Mouse (Mus musculus): ENCODE results near the gene Mast4. TPM values are rescaled to one million over a fixed set of nuclear protein-coding genes. Genes with fewer than 3 reads are reported as not detected.

Gene Mast4
- total RNA-seq, 1 experiment from 2014 or later: 60.8 TPM

DNA sequence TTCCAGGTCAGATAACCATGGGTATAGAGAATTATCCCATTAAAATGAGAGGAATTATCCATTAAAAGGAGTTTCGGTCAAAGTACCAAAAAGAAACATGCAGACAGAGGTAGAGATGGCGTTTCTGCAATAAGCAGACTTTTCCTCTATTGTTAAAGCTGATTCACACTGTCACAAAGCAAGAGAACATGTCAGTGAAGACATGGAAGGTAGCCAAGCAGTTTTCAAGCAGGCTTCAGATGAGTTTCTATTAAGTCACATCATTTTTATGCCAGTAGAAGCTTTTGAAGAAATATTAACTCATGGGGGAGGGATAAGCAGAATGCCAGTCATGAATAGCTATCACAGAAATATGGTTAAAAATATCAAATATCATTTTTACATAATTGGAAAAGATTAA, 420.4 kb downstream of the Mast4 start:
- no peak for DNase-seq

DNA sequence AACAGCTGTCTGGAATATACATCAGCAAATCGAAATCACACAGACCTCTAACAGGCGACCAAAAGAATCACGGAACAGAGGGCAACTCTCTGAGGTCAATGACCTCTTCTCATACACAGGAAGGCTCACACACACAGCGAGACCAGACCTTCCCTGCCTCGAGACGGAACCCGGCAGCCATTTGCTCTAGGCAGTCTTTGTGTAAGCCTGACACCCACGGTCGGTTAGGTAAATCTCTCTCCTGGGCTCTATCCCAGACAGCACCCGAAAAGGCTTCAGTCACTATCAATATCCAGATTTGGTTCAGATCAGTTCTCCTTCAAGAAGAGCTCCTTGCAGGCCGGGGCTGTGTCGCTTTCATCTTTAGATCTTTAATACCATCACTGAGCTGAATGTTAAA, 421.4 kb downstream of the Mast4 start:
- no peak for DNase-seq

DNA sequence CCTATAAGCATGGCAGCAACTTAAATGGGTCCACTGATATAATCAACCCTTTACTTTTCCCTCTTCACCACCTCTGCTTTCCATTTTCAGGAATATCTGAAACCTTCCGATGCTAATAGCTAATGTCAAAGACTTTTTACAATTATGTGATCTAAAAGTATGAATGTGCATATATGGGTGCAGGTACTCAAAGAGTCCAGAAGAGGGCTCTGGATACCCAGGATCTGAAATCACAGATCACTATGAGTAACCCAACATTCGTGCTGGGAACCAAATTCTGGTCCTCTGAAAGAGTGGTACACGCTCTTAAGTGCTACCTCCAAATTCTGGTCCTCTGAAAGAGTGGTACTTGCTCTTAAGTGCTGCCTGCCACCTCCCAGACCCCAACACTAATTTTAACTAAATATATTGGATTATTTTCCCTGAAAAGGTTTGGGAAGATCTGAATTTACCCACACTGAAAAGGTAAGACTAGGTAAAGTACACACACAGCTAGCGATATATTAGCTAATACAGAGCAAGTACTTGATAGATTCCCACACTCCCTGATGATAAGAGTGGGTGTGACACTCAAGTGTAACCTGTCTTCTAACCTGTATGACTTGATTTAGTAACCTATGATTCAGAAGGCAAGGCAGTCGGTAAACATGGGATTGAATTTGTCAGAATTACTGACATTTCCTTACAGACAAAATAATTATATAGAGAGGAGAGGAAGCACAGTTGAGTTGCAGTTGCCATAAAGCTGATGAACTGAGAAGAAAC, 424.5 kb downstream of the Mast4 start:
- DNase-seq: no peak

DNA sequence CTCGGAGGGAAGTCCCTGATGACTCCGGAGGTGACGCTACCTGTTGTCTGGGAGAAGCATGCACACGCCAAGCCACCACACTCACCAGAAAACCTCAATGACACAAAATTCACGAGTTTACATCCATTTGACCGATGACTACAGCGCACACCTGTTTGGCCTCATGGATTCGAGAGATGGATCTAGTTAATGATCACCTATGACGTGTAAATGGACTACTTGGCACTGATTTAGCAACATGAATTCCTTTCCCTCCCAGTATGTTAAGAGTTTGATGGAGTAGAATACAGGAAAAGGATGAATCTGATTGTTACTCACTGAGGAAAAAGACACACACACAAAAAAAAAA, 427.7 kb downstream of the Mast4 start:
- no peak for DNase-seq

DNA sequence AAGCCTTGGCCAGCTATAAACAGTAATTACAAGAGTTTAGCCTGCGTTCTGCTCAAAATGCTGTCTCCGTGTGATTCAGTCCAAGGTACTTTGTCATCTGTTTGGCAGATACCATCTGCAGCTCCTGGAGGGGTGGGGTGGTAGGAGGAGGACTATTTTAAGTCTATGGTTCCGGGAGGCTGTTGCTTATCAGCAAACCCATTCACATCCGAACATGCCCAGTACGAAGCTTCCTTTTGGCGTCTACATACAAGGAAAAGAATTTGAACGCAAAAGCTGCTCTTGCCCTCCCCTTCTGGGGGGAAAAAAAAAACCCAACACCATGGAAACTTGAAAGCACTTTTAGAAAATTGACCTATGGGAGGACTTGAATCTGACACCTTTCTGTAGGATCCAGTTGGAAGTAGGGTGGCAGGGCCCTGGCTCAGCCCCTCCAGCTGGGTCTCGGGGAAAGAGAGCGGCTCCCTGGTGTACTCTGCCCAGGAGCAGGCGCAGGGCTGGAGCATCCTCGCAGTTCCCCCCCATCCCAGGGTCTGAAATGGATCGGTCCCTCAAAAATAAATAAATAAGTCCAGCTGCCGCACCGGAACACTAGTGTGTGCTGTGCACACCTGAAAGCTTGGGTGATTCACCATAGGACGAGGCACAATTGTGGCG, 428.2 kb downstream of the Mast4 start:
- DNase-seq: peak; percentile 81

DNA sequence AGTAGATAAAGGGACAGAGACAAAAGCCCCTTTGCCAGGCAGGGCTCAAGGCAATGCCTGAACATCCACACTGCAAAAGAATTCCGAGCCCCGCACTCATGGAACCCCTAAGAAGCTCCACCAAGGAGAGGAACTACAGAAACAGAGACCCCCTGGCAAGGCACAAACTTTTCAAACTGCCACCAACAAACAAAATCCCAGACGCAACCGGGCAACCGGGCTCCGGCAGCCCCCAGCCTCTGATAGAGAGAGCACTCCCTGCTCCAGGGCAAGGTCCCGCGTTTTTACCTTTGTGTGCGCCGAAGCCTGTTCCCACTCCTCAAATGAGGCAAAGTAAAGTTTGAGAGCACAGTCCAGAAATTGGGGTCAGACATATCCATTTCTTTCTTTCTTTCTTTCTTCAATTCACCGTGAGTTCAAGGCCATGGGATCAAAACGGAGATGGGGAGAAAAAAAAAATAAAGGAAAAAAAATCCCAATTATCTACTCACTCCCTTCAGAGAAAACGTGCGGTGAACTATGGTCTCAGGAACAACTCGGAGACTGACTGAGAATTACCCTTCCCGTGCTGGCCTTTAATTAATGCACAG, 428.8 kb downstream of the Mast4 start:
- peak; percentile 19 for DNase-seq

DNA sequence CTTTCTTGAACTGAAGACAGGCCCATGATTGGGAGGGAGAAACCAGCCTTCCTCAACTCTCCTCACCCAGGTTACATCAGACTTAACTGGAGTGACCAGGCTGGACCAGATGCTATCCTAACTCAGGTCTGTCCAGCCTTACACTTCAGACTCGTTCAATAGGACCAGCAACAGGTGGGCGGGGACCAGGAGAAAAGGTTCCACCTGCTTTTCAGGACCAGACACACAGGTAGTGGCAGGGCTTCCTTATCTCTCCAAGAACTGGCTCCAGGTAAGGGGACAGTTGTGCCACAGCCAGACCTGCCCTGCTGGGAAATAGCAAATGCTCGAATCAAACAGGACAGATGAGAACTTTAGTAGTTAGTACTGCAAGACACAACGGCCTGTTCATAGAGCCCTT, 430.6 kb downstream of the Mast4 start:
- DNase-seq: no peak

DNA sequence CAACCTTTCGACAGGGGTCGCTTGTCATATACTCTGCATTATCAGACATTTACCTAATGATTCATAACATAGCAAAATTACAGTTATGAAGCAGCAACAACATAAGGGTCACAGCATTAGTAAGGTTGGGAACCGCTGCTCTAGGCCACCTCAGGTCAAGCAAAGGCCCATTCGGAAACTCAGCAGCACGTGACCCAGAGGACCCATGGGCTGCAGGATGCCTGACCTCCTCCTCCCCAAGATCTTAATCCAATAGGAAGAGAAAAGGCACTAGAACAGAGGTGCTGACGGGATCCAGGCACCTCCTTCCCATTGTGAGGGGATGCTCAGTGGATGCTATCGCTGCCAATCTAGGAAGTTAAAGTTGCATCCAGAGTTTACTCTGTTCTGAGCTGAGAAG, 432.2 kb downstream of the Mast4 start:
- no peak for DNase-seq

DNA sequence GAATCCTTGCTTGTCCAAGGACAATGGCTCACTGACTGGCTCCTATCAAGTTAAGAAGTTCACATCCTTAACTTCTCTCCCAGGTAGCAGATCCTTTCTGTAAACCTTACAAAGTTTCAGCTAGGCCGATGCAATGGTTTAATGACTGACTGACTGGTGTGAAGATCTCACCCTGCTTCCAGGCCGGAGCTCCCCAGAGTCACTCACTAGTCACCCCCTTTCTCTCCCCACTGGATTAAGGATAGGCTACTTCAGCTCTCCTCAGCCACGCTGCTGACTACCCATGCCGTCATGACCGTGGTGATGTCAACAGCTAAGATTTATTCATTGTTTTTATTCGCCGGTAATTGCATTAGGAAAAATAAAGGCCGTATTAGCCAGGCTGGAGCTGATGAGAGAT, 433.8 kb downstream of the Mast4 start:
- DNase-seq: peak; percentile 31

DNA sequence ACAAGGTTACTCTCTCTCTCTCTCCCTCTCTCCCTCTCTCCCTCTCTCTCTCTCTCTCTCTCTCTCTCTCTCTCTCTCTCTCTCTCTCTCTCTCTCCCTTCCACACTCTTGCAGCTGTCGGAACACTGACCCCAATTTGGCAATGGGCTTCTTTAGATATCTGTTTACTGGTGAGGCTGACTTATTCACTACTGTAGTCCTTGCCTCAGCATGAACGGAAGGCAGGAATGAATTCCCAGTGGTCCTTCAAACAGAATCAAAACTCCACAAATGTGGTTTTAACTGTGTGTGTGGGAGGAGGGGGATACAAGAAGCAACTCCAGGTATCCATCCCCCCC, 434.2 kb downstream of the Mast4 start:
- no peak for DNase-seq

DNA sequence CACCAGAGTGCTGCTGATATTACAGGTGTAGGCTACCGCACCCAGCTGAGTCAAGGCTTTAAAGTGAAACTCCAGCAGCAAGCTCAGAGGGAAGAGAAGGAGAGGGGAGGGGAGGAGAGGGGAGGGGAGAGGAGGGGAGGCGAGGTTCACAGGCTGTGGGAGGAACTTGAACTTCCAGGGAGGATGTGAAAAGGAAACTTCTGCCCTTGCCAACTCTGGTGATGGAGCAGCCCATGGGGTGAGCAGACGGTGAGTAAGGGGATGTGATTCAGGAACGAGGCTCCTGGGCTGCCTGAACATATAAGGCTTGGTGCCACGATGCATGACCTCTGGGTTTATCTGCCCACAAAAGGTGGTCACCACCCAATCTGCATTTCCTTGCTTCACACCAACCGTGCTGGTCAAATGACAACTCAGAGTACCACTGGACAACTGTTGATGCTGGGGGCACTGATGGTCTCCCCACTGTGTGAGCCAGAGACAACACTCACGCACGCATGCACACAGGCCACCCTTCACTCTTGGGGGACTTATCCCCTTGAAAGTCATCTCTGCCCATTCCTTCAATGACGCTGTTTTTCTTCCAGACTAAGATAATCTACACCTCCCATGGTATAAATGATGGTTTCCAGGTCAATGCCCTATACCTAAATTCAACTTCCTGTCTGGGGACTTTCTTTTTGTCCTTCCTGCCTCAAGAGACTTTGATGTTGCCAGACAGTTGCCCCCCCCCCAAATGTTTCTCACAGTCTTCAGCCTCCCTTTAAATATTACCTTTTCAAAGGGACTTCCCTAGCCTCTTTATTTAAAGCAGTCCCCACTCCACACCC, 434.8 kb downstream of the Mast4 start:
- DNase-seq: peak; percentile 36

DNA sequence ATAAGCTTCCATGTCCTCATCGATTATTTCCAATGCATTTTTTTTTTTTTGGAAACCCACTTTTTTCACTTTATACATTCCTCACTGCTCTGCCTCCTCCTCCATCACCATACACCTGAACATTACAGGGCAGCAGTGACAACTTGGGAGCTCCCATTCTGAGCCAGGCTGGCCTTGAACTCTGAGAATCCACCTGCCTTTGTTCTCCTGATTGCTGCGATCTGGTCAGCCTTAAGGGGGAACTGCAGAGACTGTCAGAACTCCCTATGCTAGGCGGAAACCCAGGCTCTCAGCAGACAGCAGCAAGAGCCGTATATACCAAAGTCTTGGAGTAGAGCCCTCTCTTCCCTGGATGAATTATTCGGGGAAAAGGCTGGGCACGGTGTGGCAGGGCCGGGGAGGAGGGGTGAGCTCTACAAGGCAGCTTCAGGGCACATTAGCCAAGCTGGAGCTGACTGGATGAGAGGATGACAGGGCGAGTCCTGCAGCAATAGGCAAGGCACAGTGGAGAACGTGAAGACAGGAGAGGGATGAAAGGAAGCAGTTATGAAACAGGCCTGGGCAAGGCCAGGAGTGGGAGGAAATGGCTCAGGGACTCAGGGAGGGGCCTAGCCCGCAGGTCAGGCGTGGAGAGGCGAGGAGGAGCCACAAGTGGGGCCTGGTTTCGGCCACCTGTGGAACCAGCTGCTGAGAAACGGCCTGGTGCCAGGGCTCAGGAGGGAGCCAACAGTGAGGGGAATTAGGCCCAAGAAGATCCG, 435.7 kb downstream of the Mast4 start:
- DNase-seq: peak; percentile 85

DNA sequence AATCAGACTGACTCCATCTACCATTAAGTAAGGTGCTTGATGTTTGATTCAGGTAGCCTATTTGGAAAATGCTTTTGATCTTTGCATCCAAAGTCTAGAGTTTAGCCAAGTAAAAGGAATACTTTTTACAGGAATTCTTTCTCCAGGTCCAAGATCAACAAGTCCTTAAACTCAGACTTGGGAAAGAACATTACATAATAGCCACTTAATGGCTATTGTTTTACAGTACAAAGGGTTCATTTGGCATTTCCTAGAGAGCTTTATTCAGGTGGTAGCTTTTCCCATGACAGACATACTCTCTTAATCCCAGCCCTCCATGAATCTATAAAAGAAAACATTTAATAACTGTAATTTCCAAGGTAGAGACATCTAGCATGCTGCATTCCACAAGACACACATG, 438.0 kb downstream of the Mast4 start:
- DNase-seq: no peak

DNA sequence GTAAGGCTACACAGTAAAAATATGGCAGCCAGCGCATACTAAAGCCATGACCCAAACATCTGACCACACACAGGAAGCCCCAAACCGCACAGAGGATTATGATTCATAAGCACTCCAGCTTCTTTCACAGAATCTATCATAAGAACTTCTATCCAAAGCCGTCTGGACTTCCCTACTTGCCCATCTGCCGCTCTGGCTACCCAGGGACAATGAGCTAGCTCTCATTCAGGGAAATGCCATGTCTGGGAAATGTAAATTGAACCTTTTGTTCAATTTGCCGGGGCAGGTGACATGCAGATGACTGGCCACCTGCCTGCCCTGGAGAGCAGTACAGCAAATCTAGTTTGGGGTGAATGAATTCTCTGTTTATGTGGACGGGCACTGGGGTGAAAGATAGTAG, 438.4 kb downstream of the Mast4 start:
- no peak for DNase-seq

DNA sequence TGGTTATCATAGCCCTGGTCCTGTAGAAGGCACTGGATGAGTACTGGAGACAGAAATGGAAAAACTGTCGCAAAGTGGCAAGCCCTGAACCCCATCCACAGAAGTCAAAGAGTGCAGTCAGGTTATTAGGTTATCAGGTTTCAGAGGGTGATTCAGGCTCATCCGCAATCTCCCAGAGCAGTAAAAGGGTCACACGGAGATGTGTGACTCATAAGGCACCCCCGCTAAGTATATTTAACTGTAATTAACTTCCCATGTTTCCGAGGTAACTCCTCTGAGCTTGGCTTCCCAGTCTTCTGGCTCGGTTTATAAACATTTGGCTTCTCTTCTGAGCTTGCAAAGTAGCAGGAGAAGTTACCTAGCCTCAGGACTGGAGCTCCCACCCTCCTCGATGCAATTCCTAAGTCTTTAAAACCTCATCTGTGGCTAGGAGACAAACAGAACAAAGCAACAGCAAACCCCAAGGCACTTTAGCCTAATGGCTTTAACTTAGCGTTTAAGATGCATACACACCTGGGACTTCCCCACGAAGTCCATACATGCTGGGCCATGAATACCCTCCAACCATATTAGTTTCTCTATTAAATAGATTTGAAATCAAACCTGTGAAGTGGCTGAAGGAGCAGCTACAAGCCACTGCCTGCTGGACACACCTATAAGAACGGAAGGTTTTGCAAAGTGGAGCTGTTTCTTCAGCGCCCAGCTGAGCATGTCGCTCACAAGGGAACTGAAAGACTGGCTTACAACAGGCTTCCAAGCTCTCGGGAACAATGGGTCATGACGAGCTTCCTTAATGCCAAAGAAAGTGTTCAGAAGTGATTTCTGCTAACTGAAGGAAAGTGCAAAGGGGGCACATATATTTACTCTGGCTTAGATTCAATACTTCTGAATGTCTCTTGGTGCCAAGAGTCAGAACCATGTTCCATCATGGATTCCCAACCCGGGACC, 439.7 kb downstream of the Mast4 start:
- peak; percentile 24 for DNase-seq

DNA sequence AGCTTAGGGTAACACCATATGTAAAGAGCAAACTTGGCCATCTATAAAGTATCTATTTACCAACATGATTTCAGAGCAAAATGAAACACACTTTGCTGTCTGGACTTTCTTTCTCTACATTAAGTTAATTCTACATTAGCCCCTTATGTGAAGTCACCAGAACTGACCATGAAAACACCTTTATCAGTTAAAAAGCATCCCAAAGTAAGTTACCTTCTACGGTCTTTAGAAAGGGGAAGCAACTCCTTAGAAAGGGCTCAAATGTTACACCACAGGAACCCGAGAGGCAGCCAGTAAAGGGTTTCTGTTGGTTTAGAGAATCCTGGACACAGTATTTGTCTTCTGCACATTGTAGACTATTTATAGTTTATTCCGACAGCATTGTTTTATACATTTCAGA, 441.5 kb downstream of the Mast4 start:
- DNase-seq: no peak

DNA sequence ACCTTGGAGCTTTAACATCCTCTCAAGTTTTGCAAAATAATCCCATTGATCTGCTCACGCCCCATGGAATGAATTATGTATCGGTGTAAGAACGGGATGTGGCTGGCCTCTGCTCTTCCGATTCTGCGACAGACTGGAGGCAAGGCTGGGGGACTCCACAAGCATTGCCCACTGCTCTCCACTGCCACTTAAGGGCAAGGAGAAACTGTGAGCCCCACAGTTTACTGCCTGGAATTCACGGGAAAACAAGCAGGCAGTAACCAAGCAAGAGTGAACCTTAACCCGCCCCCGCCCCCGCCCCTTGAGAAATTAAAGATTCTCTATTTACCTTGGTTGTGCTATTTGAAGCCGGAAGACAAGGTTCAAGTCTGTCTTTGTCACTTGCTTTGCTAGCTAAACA, 444.3 kb downstream of the Mast4 start:
- no peak for DNase-seq

DNA sequence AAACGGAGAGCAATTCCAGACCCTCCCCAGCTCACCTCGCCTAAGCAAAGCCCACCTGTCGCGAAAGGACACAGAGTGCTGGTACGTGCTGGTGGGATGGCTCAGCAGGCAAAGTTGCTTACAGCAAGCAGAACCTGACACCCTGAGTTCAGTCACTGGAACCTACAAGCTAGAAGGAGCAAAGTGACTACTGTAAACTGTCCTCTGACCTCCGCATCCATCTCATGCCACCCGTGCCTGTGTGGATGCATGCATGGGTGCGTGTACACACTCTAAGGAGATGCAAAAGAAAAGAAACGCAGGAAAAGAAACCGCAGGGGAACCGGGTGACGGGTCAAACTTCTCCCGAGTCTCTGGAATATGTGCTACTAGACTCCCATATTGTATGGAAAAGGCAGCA, 444.8 kb downstream of the Mast4 start:
- no peak for DNase-seq

DNA sequence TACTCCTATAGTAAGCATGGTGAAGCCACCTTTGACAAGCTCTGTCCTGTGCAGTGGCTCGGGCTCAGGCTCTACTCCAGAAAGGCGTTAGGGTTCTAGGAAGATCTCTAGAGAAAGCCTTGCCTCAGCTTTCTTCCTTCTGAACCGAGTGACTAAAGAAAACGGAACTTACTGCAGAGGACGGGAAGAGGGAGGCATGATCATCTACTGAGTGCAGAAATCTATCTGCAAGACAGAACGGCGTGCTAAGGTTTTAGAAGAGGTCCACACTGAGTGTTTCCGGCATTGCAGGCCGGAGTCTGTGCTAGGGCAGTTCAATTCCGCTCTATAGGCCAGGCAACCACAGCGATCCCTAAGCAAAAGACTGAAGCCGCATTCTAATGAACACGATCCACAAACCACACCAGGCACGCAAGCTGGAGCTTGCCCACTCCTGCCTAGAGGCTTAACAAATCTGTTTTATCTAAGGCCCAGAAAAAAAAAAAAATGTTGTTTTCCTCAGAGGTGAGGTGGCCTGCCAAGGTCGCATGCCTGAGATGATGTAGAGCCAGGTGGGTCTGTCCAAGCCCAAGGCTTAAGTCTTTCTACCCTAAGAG, 445.3 kb downstream of the Mast4 start:
- no peak for DNase-seq

DNA sequence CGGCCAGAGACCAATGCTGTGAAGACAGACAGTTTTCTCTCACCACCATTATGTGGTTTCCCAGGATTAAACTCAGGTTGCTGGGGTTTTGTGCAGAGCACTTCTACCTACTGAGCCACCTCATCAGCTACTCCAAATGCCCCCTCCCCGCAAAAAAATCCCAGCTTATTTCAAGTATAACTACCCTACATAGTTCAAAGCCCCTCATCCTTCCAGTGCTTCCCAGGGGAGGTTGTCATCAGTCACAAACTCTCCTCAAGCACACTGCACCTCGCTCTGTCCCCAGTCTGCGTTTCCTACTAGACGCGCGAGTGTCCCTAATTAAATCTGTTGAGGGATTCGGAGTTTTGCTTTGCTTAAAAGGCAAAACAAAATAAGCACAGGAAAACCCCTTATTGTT, 446.1 kb downstream of the Mast4 start:
- no peak for DNase-seq

DNA sequence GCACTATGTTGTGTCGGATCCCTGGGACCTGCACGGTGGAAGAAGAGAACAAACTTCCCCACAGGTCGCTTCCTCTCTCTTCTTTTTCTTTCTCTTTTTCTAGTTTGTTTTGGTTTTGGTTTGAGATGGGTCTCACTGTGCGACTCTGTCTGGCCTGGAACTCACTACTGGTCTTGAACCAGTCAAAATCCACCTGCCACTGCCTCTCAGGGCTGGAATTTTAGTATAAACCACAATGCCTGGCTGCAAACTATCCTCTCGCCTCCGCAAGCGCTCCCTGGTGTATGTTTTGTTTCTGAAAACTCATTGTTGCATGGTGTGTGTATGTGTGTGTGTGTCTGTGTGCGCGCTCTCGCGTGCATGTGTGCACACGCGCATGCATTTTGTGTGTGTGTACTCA, 446.8 kb downstream of the Mast4 start:
- no peak for DNase-seq
